ENCODE assay signal across 11 mouse cellular contexts in the genomic region with DNA sequence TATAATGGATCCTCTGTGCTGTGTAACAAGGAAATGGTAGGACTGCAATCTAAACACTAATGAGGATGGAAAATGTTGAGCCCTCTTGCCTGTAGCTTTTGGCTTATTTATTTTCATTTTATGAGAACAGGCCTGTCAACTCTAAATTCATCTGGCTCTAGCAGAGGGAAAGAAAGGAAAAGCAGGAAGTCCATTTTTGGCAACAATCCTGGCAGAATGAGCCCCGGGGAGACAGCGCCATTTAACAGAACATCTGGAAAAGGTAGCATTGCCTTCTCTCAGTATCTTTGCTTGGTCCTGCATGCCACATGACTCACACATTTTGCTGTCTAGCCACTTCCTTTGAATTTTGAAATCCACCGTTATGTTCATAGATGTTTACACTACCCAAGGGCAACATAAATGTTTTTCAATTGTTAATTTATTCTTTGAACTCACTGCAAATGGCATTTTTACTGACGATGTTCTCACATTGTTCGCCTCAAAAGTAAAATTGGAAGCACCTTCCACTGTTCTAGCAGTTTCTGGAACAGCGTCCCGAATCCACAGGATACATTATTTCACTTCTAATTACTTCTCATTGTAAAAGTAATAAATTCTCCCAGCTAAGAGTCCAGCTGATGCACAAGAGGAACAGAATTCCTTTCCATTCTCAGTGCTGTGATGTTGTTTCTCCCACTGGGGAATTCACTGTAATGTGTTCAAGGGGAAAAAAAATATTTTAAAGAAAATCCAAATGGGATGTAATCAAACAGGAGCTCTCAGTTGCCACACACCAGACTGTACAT.
DNase-seq lines count a peak whose midpoint lies in the region; ATAC-seq lines count a peak whose summit lies in the region.
"Had no signal": no experiment of that assay in that cellular context is flagged by ENCODE, and none has a peak within 500 bp of the region (broad histone marks: within the 10 kb centered on the region; RNA-seq: fewer than 3 reads in every experiment).

No protein-coding gene starts in this region.

- H3K4me2 ChIP-seq in heart, embryonic 12.5 days, result no peak overlapping the region
- H3K4me2 ChIP-seq: hindbrain, embryonic 14.5 days had no signal

- no peaks in the 10 kb centered on the region; the same call in 1 of the 2 replicates for H3K36me3 ChIP-seq in heart, embryonic 12.5 days

- H3K4me1 ChIP-seq in heart, embryonic 12.5 days (replicated peaks), result 0 out of 2 replicates have a peak, but pooled peaks cover 8% of the 10 kb centered on the region

- H3K27ac ChIP-seq in heart, embryonic 12.5 days (ENCODE audit: poor library complexity, severe bottlenecking), result no peak overlapping the region
- H3K27ac ChIP-seq: hindbrain, embryonic 14.5 days had no signal

- no peak overlapping the region for H3K9ac ChIP-seq in heart, embryonic 12.5 days
- H3K9ac ChIP-seq: hindbrain, embryonic 14.5 days had no signal

- H3K27me3 ChIP-seq in heart, embryonic 12.5 days (replicated peaks), result no peaks in the 10 kb centered on the region
- H3K27me3 ChIP-seq: CH12.LX had no signal

- no peak overlapping the region for H3K4me3 ChIP-seq in heart, embryonic 12.5 days

- ATAC-seq in heart, embryonic 12.5 days (ENCODE audit: insufficient number of reproducible peaks, low FRiP score), result no peak

- 67% methylated on average over 7 of the region's 7 CpGs for whole genome bisulfite sequencing in heart, embryonic 12.5 days

- DNase-seq in heart, adult 11 months, result peak; percentile 93
- DNase-seq in kidney, postnatal 4 days, result peak; percentile 17 to 39
- no peak for DNase-seq in kidney, postnatal 36 days
- DNase-seq in NIH3T3 (ENCODE audit: low read depth), result peak; percentile 60
- peak; percentile 40 to 54 for DNase-seq in heart, postnatal 10 days
- no peak for DNase-seq in adrenal gland, adult 8-10 months
- DNase-seq in layer of hippocampus, adult 9-11 months, result no peak
- DNase-seq: cerebellum, adult 8-10 months had no signal

- intact Hi-C loops in heart, postnatal 10 days (cut with DNase I), result no loop called here

- no peaks in the 10 kb centered on the region for H3K9me3 ChIP-seq in heart, embryonic 12.5 days (replicated peaks)

Comparison
In these comparisons a context has a peak if more than half of its experiments do, and no peak if none do; other contexts are left out.
1. DNase-seq: peak in heart, adult 11 months (single experiment), kidney, postnatal 4 days (2 of 2), NIH3T3 (single experiment) and heart, postnatal 10 days (2 of 2); none in kidney, postnatal 36 days (0 of 2), adrenal gland, adult 8-10 months (single experiment) and layer of hippocampus, adult 9-11 months (single experiment).